Mouse (Mus musculus): ENCODE measurements at regions not wholly inside any gene's neighbourhood (a gene's known extent, or its start where the extent isn't known, plus 50 kb on each side); places are given as distances from the start of the nearest gene placed in this dataset.

GRCm38 (mm10) chr1:138908860-138909259, 52.2 kb upstream of the 2310009B15Rik start:
- no peak for DNase-seq

DNA sequence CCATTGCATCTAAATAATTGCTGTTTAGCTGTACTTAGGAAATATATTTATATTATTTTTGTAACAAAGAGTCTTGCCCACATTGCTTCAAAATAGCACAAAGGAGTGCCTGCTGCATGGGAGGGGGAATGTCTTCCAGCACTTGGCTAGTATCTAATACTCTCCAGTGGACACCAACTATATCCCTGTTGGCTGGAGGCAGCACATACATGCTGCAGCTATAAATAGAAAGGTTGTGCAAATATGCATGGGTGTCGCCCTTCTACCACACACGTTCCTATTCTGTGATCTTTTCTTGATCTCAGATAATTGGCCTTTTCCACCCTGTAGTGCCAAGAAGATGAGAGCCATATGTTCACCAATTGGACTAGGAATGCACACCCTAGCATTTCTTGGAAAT, 53.0 kb upstream of the 2310009B15Rik start:
- DNase-seq: no peak

GRCm38 (mm10) chr1:138912156-138912616, 51.0 kb upstream of the Dennd1b start:
- peak; percentile 18 for DNase-seq

DNA sequence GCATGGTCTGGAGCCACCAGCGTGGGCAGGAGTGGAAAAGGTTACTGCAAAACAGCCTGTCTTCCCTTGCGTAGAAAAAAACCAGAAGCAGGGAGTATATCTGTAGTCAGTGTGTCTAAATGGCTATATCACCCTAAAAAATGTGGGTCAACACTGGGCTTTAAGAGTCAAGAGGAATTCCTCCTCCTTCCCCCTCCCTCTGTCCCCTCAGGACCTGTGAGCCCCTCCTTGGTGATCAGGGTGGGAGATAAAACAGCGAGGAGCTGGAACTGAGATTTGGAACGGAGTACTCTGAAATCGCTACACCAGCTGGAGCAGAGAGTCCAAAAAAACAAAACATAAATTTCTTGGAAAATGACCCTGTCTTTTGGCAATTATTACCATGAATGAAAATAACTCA, 50.3 kb upstream of the Dennd1b start:
- DNase-seq: no peak

DNA sequence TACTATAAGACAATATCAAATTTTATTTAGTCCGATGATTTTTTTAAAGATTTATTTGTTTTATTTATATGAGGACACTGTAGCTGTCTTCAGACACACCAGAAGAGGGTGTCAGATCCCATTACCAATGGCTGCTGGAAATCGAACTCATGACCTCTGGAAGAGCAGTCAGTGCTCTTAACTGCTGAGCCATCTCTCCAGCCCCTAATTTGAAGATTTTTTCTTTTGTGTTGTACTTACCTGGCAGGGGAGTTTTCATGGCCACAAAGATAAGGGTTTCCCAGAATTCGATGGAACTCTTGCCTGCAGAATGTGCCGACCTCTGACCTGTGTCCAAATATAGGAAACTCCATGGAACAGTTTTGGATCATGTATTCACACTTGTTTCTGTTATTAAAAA, 49.8 kb upstream of the Dennd1b start:
- no peak for DNase-seq

Measured in thymus, postnatal 14 days (tissue).